Mouse (Mus musculus): ENCODE measurements at regions not wholly inside any gene's neighbourhood (a gene's known extent, or its start where the extent isn't known, plus 50 kb on each side); places are given as distances from the start of the nearest gene placed in this dataset.
A peak's percentile ranks its signal among the peaks of the same experiment; 100 is the strongest.

GRCm38 (mm10) chr5:47693478-47693877 is 289.5 kb upstream of the Slit2 start:
- no peak overlapping the region for H3K4me3 ChIP-seq (replicated peaks)
- WGBS: 69% methylated on average over 6 of the region's 6 CpGs
- H3K27ac ChIP-seq: no peak overlapping the region
- no peaks in the 10 kb centered on the region for H3K4me1 ChIP-seq (replicated peaks)
- no peak overlapping the region for H3K4me2 ChIP-seq (replicated peaks)
- ATAC-seq: no peak
- H3K36me3 ChIP-seq: no peaks in the 10 kb centered on the region
- H3K27me3 ChIP-seq (replicated peaks): no peaks in the 10 kb centered on the region
- H3K9ac ChIP-seq: no peak overlapping the region
- no peaks in the 10 kb centered on the region for H3K9me3 ChIP-seq

GRCm38 (mm10) chr5:47693921-47694320 is 289.0 kb upstream of the Slit2 start:
- Histone ChIP-seq H3K4me2 (replicated peaks) (no peak overlapping the region), H3K4me3 (replicated peaks) (no peak overlapping the region), H3K27ac (no peak overlapping the region), H3K9ac (no peak overlapping the region), H3K9me3 (no peaks in the 10 kb centered on the region), H3K27me3 (replicated peaks) (no peaks in the 10 kb centered on the region), H3K36me3 (no peaks in the 10 kb centered on the region), H3K4me1 (replicated peaks) (no peaks in the 10 kb centered on the region)
- ATAC-seq: no peak
- 84% methylated on average over 3 of the region's 3 CpGs for WGBS

- Histone ChIP-seq H3K4me2 (replicated peaks) (no peak overlapping the region), H3K4me1 (replicated peaks) (no peaks in the 10 kb centered on the region), H3K27ac (no peak overlapping the region), H3K27me3 (replicated peaks) (no peaks in the 10 kb centered on the region), H3K4me3 (replicated peaks) (no peak overlapping the region), H3K9ac (no peak overlapping the region), H3K9me3 (no peaks in the 10 kb centered on the region), H3K36me3 (no peaks in the 10 kb centered on the region)
- no peak for ATAC-seq
- 90% methylated on average over 3 of the region's 3 CpGs for WGBS
These were observed 288.3 kb upstream of the Slit2 start for GRCm38 (mm10) chr5:47694630-47695029.

GRCm38 (mm10) chr5:47711553-47711952 is 271.4 kb upstream of the Slit2 start:
- H3K9me3 ChIP-seq: no peaks in the 10 kb centered on the region
- no peak for ATAC-seq
- H3K4me3 ChIP-seq (replicated peaks): no peak overlapping the region
- no peak overlapping the region for H3K27ac ChIP-seq
- H3K4me1 ChIP-seq (replicated peaks): no peaks in the 10 kb centered on the region
- H3K9ac ChIP-seq: no peak overlapping the region
- no peak overlapping the region for H3K4me2 ChIP-seq (replicated peaks)
- no peaks in the 10 kb centered on the region for H3K36me3 ChIP-seq
- H3K27me3 ChIP-seq (replicated peaks): no peaks in the 10 kb centered on the region

- WGBS: 71% methylated on average over 5 of the region's 5 CpGs
- Histone ChIP-seq H3K27me3 (replicated peaks) (no peaks in the 10 kb centered on the region), H3K4me3 (replicated peaks) (no peak overlapping the region), H3K9me3 (no peaks in the 10 kb centered on the region), H3K27ac (no peak overlapping the region), H3K9ac (no peak overlapping the region), H3K36me3 (no peaks in the 10 kb centered on the region), H3K4me1 (replicated peaks) (no peaks in the 10 kb centered on the region), H3K4me2 (replicated peaks) (no peak overlapping the region)
- ATAC-seq: no peak
These were observed 268.6 kb upstream of the Slit2 start for GRCm38 (mm10) chr5:47714333-47714732.

- Histone ChIP-seq H3K27me3 (replicated peaks) (no peaks in the 10 kb centered on the region), H3K36me3 (no peaks in the 10 kb centered on the region), H3K27ac (no peak overlapping the region), H3K9ac (no peak overlapping the region), H3K4me2 (replicated peaks) (no peak overlapping the region), H3K9me3 (no peaks in the 10 kb centered on the region), H3K4me3 (replicated peaks) (no peak overlapping the region), H3K4me1 (replicated peaks) (no peaks in the 10 kb centered on the region)
- 82% methylated on average over 2 of the region's 2 CpGs for WGBS
- no peak for ATAC-seq
These were observed 258.0 kb upstream of the Slit2 start for GRCm38 (mm10) chr5:47724911-47725310.

GRCm38 (mm10) chr5:47742727-47743126 is 240.2 kb upstream of the Slit2 start:
- no peak overlapping the region for H3K27ac ChIP-seq
- H3K36me3 ChIP-seq: no peaks in the 10 kb centered on the region
- H3K4me3 ChIP-seq (replicated peaks): no peak overlapping the region
- H3K27me3 ChIP-seq (replicated peaks): no peaks in the 10 kb centered on the region
- 86% methylated on average over 2 of the region's 2 CpGs for WGBS
- H3K4me1 ChIP-seq (replicated peaks): no peaks in the 10 kb centered on the region
- no peaks in the 10 kb centered on the region for H3K9me3 ChIP-seq
- H3K9ac ChIP-seq: no peak overlapping the region
- no peak for ATAC-seq
- no peak overlapping the region for H3K4me2 ChIP-seq (replicated peaks)

GRCm38 (mm10) chr5:47745177-47745576 is 237.8 kb upstream of the Slit2 start:
- H3K4me2 ChIP-seq (replicated peaks): no peak overlapping the region
- H3K27me3 ChIP-seq (replicated peaks): no peaks in the 10 kb centered on the region
- no peak for ATAC-seq
- H3K27ac ChIP-seq: no peak overlapping the region
- no peaks in the 10 kb centered on the region for H3K4me1 ChIP-seq (replicated peaks)
- no peaks in the 10 kb centered on the region for H3K36me3 ChIP-seq
- 93% methylated on average over 2 of the region's 2 CpGs for WGBS
- no peaks in the 10 kb centered on the region for H3K9me3 ChIP-seq
- no peak overlapping the region for H3K9ac ChIP-seq
- no peak overlapping the region for H3K4me3 ChIP-seq (replicated peaks)

GRCm38 (mm10) chr5:47751907-47752306 is 231.0 kb upstream of the Slit2 start:
- Histone ChIP-seq H3K4me1 (replicated peaks) (no peaks in the 10 kb centered on the region), H3K4me3 (replicated peaks) (no peak overlapping the region), H3K36me3 (no peaks in the 10 kb centered on the region), H3K9ac (no peak overlapping the region), H3K27me3 (replicated peaks) (no peaks in the 10 kb centered on the region), H3K9me3 (no peaks in the 10 kb centered on the region), H3K4me2 (replicated peaks) (no peak overlapping the region), H3K27ac (no peak overlapping the region)
- peak; percentile 91 for ATAC-seq
- whole genome bisulfite sequencing: 65% methylated on average over 2 of the region's 2 CpGs

GRCm38 (mm10) chr5:47772642-47773353 is 210.1 kb upstream of the Slit2 start:
- Histone ChIP-seq H3K27me3 (replicated peaks) (no peaks in the 10 kb centered on the region), H3K4me3 (replicated peaks) (no peak overlapping the region), H3K9me3 (no peaks in the 10 kb centered on the region), H3K9ac (no peak overlapping the region), H3K36me3 (no peaks in the 10 kb centered on the region), H3K4me1 (replicated peaks) (no peaks in the 10 kb centered on the region), H3K27ac (no peak overlapping the region), H3K4me2 (replicated peaks) (no peak overlapping the region)
- WGBS: 57% methylated on average over 8 of the region's 8 CpGs
- no peak for ATAC-seq

- no peak for ATAC-seq
- H3K9me3 ChIP-seq: no peaks in the 10 kb centered on the region
- no peaks in the 10 kb centered on the region for H3K4me1 ChIP-seq (replicated peaks)
- H3K9ac ChIP-seq: no peak overlapping the region
- WGBS: 57% methylated on average over 3 of the region's 3 CpGs
- no peak overlapping the region for H3K4me2 ChIP-seq (replicated peaks)
- H3K4me3 ChIP-seq (replicated peaks): no peak overlapping the region
- H3K36me3 ChIP-seq: no peaks in the 10 kb centered on the region
- H3K27ac ChIP-seq: no peak overlapping the region
- no peaks in the 10 kb centered on the region for H3K27me3 ChIP-seq (replicated peaks)
These were observed 209.6 kb upstream of the Slit2 start for GRCm38 (mm10) chr5:47773354-47773743.

GRCm38 (mm10) chr5:47780861-47781260 is 202.1 kb upstream of the Slit2 start:
- Histone ChIP-seq H3K4me3 (replicated peaks) (no peak overlapping the region), H3K27me3 (replicated peaks) (no peaks in the 10 kb centered on the region)
- WGBS: 84% methylated on average over 2 of the region's 2 CpGs

GRCm38 (mm10) chr5:47781608-47782007 is 201.3 kb upstream of the Slit2 start:
- 84% methylated on average over 5 of the region's 5 CpGs for WGBS
- Histone ChIP-seq H3K4me3 (replicated peaks) (no peak overlapping the region), H3K27ac (no peak overlapping the region), H3K9ac (no peak overlapping the region), H3K9me3 (no peaks in the 10 kb centered on the region), H3K36me3 (no peaks in the 10 kb centered on the region), H3K4me2 (replicated peaks) (no peak overlapping the region), H3K27me3 (replicated peaks) (no peaks in the 10 kb centered on the region), H3K4me1 (replicated peaks) (no peaks in the 10 kb centered on the region)
- no peak for ATAC-seq

More at GRCm38 (mm10) chr5:47780861-47781260, 202.1 kb upstream of the Slit2 start:
- H3K36me3 ChIP-seq: no peaks in the 10 kb centered on the region
- no peak overlapping the region for H3K27ac ChIP-seq
- H3K4me1 ChIP-seq (replicated peaks): no peaks in the 10 kb centered on the region
- ATAC-seq: no peak
- no peak overlapping the region for H3K9ac ChIP-seq
- H3K9me3 ChIP-seq: no peaks in the 10 kb centered on the region
- H3K4me2 ChIP-seq (replicated peaks): no peak overlapping the region

All from intestine, embryonic 15.5 days (tissue).